Mouse (Mus musculus): ENCODE measurements around the gene Rrp12.
"Not testable (repeated sequence)": the region's sequence is repeated elsewhere in the genome, so short reads cannot be mapped to it uniquely, and the experiment has no call there.

Gene Rrp12

DNA sequence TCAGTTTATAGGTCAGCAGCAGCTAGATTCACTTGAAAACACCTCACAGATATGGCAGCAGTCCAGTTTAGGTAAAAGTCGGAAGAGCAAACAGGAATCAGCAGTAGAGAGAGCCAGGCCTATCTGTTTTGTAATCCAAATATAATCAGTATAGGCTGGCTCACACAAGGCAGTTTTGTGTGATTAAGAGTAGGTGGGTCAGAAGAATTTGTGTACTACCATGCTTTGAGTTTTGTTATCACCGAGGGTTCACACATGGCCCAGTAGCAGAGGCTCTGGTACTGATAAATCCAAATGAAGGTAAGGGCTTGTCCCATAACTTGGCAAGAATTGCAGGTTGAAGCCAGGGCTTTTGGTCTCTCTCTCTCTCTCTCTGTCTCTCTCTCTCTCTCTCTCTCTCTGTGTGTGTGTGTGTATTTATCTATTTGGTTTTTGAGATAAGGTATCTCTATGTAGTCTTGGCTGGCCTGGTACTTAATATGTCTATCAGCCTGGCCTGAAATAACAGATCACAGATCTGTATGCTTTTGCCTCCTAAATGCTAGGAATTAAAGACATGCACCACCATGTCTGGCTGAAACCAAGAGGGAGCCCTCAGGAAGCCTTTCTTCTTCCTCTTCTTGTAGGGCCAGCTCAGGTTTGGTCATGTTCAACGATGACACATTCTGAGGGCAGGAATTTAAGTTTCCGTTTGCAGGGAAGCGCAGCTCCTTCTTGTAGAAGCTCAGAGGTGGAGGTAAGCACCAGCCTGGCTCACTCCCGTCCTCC lies 10.5 kb upstream of the Rrp12 start:
- no peak for DNase-seq (ENCODE audit: low read depth)

DNA sequence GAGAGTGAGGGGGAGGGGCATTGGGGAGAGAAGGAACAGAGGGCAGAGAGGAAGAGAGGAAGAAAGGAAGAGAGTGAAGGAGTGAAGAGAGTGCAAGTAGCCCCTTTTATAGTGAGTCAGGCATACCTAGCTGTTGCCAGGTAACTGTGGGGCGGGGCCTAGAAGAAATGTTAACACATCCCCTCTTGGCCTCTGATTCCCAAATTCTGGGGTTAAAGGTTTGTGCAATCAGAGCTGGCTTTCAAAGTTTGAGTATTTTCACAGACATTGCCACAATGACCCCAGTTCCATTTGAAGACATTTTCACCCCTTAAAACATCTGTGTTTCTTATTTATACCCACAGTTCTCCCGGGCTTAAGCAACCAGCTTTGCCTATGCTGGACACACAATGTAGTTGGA lies 9.3 kb upstream of the Rrp12 start:
- no peak for DNase-seq (ENCODE audit: low read depth)

DNA sequence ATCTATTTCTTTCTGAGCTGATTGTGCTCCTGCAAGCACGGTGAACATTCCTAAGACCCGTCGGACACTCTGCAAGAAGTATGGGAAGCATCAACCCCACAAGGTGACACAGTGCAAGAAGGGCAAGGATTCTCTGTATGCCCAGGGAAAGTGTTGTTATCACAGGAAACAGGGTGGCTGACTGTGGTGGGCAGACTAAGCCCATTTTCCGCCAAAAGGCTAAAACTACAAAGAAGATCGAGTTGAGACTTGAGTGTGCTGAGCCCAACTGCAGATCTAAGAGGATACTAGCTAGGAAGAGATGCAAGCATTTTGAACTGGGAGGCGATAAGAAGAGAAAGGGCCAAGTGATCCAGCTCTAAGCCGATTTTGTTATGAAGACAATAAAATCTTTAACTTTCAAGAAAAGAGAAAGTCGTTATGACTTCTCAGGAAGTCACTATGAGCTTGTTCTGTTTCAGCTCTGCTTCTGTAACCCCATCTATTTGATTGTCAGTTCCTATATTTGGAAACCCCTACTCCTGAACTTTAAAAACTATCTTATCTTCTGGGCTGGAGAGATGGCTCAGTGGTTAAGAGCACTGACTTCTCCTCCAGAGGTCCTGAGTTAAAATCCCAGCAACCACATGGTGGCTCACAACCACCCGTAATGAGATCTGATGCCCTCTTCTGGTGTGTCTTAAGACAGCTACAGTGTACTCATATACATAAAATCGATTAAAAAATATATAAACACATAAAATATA lies 7.0 kb upstream of the Rrp12 start:
- DNase-seq (ENCODE audit: low read depth): no peak

DNA sequence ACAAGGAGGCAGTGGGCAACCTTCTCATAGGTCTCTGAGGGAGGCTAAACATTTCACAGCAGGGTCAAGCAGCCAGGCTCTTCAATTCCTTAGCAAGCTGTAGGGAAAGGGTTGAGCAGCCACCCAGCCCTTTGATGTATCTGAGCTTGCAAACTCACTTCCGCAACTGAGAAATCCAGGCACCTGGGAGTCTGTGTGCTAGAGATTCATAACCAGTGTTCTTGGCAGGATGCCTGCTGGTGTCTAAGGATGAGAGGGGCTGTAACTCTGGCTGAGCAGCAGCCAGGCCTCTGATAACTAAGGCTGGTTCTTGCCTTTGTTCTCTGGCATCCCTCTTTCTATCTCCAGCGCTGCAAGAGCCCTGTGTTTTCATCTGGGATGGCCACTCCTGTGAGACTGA lies 5.7 kb upstream of the Rrp12 start:
- DNase-seq (ENCODE audit: low read depth): no peak

DNA sequence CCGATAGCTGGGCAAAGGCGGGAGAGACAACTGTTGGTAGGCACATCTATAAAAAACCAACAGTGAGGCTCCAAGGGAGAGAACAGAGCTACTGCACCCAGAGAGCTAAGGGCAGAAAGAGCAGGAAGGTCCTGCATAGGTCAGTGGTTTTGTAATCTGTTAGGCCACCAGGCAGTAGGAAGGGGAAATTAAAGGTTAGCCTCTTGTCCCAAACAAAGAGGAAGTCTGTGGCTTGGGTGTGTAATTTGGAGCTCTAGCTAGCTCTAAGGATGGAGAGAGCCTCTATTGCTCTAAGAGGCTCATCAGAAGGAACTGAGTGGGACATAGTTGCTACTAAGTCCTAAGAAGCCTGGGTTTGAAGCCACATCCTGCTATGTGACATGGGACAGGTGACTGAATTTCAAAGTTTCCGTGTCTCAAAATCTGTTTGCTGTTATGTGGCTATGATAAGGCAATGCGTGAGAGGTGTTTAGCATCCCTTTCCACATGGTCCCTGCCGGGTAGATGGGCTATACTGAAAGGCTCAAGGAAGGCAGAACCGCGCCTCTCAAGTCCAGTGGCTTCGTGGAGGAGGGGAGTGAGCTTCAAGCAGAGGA lies 4.6 kb upstream of the Rrp12 start:
- no peak for DNase-seq (ENCODE audit: low read depth)

DNA sequence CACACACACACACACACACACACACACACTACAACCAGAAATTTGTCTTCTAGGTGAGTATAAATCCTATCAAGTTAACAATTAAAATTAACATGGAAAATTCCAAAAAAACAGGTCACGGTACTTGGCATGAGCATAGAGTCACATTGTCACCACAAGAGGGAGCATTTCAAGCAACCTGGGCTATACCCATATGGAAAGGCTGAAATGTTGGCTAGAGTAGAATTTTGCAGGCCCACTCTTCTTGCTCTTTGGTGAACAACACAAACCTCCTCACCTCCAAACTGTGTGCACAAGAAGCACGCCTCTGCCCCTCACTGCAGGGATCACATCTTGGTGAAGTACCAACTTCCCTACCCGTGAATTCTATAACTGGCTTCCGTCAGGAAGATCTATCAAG lies 2.9 kb upstream of the Rrp12 start:
- no peak for DNase-seq (ENCODE audit: low read depth)

DNA sequence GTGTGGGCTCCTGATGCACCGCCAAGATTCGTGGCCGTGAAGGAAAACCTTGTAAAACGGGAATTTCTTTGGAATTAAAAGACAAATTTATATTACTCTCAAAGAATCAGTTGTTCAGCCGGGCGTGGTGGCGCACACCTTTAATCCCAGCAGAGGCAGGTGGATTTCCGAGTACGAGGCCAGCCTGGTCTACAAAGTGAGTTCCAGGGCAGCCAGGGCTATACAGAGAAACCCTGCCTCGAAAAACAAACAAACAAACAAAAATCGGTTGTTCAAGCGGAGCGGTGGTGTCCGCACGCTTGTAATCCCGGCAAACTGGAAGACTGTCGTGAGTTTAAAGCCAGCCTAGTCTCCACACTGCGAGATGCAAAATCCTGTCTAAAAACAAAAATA lies 342 bp upstream of the Rrp12 start:
- DNase-seq (ENCODE audit: low read depth): no peak

DNA sequence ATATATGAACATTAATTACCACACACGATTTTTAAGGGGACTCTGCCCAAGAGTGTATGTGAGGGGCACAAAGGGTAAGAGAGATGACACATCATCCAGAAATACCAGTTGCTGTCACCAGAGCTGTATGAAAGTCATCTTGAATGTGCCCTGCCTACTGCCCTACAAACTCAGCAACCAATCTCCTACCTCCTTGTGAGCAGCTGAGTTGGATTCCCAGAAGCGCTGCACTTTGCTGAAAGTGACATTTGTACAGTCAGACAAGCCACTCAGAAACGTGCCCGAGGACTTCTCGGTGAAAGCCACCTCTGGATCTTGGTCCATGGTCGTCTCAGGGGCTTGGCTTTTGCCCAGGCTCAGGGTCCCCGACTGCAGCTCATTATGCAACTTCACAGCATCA lies 1.0 kb downstream of the Rrp12 start:
- DNase-seq (ENCODE audit: low read depth): peak; percentile 75

DNA sequence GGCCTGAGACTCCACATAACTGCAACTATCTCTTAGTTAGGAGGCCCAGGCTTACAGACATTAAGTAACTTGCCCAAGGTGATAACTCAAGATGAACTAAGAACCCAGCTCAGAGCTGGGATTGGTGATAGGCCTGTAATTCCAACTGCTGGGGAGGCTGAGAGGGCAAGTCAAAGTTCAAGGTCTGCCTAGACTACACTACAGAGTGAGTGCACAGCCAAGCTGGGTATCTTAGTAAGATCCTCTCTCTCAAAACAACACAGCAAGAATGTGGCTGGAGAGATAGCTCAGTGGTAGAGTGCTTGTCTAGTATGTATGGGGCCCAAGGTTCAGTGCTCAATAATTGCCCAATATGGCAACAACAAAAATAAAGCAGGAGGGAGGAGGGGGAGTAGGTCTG lies 7.8 kb downstream of the Rrp12 start:
- peak; percentile 82 for DNase-seq (ENCODE audit: low read depth)

DNA sequence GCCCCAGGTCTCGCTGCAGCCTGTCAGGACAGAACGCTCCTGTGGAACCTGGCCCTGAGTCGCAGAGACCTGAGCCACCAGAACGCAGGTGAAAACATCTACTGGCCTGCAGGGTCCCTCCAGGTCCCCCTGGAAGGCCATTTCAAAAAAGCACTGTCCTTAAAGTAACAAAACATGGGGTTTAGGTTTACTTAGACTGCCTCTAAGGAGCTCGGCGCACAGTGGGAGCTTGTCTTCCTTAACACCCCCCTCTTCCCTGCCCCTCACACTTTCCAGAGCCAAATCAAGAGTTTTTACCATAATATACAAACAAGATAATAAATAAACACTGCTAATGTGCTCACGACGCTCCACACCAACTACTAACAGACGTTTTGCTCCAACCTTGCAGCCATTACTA lies 12.1 kb downstream of the Rrp12 start:
- no peak for DNase-seq (ENCODE audit: low read depth)

DNA sequence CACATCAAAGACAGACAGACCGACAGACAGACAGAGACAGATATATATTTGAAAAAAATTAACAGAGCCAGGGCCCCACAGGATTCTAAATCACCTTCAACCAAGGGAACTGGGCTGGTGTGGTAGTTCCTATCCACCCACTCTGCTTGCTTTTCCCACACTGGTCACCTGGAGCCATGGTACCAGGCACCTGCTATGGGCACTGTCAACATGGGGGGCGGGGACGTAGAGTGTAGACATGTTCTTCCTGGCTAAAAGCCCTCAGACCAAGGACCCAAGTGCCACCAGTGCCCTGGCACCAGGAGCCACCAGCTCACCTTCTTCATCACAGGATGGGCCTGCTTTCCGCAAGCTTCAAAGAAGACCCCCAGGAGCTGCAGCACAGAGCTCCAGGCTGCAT lies 14.1 kb downstream of the Rrp12 start:
- no peak for DNase-seq (ENCODE audit: low read depth)

DNA sequence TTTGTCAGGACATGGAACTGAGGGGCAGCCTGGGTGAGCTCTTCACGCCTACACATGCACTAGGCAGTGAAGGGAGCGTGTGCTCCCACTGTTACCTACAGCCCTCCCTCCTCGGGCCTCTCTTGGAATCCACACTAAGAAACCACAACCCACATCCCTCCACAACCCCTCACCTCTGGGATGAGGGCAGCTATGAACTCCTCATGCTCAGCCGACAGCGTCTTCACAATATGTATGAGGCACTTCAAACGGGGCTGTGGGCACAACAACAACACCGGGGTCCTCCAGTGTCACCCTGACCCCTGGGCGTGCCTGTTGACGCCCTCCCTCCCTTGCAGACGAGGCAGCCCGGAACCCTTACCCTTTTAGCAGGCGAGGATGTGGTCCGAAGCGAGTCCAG lies 21.6 kb downstream of the Rrp12 start:
- no peak for DNase-seq (ENCODE audit: low read depth)

DNA sequence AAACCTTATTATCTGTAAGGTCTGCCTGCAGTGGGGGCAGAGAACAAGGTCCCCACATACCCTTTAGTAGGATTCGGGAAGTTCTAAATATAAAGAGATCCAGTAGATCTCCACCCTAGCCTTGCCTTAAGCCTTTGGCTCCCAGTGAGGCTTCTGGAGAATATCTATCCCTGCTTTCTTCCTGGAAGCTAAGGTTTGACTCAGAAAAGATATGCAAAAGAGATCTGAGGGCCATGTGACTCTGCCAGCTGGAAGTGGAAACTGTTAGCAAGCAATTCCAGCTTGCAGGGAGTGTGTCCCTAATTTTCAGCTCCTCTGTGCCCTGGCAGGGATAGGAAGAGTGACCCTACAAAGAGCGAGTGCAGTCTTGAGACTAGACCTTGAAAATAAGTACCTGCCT lies 23.7 kb downstream of the Rrp12 start:
- no peak for DNase-seq (ENCODE audit: low read depth)

DNA sequence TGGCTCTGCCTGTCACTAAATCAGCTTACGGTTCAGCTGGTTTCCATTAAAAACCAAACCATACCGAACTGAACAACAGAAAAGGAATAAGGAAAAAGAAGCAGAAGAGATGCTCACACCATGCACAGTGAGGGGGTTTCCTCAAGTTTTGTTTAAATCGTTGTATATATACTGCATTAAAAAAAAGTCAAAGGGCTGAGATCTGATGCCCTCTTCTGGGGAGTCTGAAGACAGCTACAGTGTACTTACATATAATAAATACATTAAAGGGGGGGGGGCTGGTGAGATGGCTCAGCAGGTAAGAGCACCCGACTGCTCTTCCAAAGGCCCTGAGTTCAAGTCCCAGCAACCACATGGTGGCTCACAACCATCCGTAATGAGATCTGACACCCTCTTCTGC lies 26.0 kb downstream of the Rrp12 start:
- DNase-seq (ENCODE audit: low read depth): not testable (repeated sequence)

DNA sequence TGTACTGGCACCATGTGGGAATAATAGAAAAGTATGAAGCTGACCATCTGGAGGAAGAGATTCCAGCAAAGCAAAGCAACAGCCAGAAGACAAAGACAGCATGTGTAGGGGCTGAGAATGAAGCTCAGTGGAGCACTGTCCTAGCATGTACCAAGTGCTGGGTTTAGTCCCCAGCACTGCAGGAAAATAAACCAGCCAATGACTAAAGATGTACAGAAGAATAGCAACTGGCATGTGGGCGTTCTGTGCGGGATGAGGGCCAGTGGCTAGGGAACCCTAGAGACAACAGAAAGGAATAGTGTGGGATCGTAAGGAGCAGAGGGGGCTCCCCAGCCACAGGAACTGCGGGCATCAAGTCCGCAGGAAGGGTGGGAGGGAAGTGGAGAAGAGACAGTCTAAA lies 26.7 kb downstream of the Rrp12 start:
- no peak for DNase-seq (ENCODE audit: low read depth)

DNA sequence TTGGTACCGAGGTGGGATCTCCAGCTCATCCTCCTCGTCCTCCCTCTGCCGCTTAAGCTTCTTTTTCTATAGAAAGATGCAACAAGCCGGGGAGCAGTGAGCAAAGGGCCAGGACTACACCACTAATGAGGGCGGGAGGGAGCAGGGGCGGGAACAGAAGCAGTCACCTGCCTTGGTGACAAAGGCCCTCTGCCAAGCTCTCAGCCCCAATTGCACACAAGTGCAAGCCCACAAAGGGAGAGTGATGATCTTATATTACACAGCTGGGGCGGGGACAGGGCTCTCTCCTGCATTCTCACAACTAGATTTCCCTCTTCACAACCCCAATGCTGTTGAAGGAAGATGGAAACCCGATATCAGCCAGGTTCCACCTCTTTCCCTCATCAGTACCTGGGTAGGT lies 29.3 kb downstream of the Rrp12 start:
- no peak for DNase-seq (ENCODE audit: low read depth)

DNA sequence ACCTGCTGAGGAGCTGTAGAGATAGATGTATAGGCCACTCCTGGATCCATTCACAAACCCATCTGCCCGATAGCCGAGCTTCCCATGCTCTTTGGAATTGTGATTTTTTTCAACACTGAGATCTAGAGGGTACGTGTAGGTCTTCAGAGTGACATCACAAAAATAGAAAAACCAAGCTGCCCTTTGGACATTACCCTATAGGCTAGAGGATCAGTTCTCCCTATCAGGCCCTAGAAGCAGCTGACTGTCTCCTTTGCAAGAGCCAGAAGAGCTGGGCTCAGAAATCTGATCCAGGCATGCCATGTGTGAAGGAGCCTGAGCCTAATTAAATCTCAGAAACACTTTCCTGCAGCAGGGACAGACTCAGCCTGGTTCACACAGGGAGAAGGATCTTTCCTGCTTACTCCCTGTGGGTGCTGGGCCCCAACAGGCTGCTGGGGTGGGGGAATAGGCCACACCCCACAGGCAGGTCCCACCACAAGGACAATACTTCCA lies 38.1 kb downstream of the Rrp12 start:
- DNase-seq (ENCODE audit: low read depth): no peak

DNA sequence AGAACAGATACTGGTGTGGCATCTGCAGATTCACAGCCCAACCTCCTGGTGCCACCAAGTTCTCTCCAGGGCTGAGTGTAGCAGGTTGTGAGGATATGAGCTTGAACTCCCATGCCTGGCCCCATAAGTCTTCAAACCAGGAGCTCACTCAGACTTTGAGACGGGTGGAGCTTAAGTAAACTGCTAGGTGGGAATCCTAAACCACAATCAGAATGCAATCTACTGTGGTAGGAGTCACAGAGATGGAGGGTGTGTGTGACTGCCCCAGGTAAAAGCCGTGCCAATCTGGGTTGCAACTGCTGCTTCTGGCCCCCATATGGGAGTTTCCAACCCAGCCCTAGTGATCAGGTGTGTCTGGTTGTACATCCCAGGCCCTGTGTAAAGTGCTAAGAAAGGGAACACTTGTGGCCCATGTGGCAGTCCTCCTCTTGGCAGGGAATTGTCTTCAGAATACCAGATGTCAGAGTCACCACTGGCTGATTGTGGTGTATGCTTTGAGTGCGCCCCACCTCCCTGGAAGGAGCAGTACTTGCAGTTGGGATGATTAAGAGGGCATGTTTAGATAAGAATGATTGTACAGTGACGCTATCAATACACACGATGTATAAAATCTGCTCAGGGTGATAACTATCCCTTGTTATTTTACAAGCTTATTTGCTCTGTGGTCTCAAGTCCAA lies 38.7 kb downstream of the Rrp12 start:
- DNase-seq (ENCODE audit: low read depth): no peak

DNA sequence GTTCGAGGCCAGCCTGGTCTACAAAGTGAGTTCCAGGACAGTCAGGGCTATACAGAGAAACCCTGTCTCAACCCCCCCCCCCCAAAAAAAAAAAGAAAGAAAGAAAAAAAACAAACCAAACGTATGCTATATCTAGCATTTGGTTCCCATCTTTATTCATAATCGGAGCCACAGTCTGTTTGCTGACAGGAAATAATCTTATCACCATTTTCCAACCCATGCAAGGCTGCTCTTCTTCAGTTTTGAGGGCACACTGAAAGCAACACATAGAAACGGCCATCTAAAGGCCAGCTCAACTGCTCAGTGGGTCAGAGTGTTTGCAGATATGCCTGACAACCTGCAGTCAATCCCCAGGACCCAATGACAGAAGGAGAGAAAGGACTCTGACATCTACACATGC lies 43.5 kb downstream of the Rrp12 start:
- DNase-seq (ENCODE audit: low read depth): no peak

DNA sequence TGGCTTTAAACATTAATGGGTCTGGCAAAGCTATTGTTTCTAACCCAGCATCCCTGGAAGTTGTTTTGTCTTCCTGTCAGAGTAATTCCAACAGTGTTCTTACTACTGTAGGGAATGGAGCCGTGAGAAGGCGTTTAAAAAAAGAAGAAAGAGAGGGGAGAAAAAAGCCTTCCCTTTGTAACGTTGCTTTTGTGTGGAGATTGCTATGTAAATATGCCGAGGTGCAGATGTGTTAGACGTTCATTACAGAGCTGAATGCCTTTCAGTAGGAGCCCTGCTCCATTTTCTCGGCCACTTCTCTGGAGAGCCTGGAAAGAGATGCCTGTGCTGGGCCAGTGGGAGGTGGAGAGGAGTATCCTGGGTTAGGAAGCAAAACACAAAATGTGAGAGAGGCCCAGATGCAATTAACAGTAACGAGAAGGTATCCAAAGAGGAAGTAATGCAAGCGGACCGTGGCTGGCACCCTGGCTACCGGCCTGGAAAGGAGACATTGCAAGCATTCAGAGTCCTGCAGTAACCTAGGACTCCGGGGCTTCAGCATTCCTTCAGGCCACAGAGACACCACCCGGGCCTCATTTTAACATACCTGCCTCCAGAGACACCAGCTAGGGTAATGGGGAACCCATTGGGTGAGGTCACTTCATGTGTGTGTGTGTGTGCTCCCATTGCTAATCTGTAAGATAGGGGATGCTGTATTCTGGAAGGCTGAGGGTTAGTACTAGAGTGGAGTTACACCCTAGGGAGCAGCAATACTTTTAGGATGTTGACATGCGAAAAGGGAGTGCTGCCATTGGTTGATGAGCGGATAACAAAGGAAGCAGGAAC lies 45.0 kb downstream of the Rrp12 start:
- no peak for DNase-seq (ENCODE audit: low read depth)

DNA sequence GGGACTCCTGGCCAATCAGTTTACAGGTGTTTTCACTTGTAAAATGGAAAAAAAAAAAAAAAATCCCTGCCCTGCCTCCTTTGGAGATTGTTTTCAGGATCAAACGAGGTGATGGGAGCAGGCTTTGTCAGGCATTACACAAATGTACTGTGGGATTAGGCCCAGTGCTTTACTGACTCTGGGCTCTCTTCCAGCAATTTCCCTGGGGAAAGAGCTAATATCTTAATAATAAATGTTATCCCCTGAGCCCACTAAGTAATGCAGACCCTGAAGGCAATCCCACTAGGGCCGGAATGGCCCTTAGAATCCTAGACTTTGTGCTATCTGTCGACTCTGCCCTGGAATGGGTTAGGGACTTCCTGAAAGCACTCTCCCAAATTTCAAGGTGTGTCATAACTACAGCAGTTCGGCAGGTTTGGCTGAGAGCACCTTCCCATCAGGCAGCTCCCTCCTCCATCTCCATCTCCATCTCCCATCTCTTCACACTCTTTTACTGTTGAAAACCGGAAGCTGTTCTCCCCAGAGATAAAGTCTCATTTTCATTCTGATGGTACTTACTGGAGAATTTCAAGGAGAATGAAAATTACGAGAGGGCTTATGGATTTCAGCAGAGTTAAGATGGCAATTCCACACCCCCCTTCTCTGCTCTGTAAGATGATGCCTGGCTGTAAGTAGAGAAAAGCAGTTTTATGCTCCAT lies 45.8 kb downstream of the Rrp12 start:
- DNase-seq (ENCODE audit: low read depth): no peak
